Mouse (Mus musculus) megakaryocyte, embryonic 14.5 days (primary cell): ENCODE data around the gene Fam227b. TPM values are rescaled to one million over a fixed set of nuclear protein-coding genes. Genes with fewer than 3 reads are reported as not detected.

ENCODE experiments used
- H3K27me3 ChIP-seq: replicated peaks from 2 replicates; pipeline ENCODE3; 2012; ENCODE audit warnings: inconsistent platforms
- H3K36me3 ChIP-seq: replicated peaks from 2 replicates; pipeline ENCODE3; 2012; ENCODE audit warnings: low read length, inconsistent platforms, mixed read lengths
- H3K4me1 ChIP-seq: 2 replicates; pipeline ENCODE4 v1.6.1; 2012; ENCODE audit warnings: inconsistent platforms
- H3K4me3 ChIP-seq: replicated peaks from 2 replicates; pipeline ENCODE3; 2012; ENCODE audit warnings: moderate library complexity, mild to moderate bottlenecking, inconsistent platforms
- H3K9me3 ChIP-seq: 2 replicates; pipeline ENCODE4 v1.6.1; 2012; ENCODE audit warnings: inconsistent platforms
- FLI1 ChIP-seq: IDR thresholded peaks from 2 replicates; pipeline ENCODE4 v1.6.1; 2012; ENCODE audit warnings: low read length, inconsistent platforms, mixed read lengths
- GATA1 ChIP-seq: IDR thresholded peaks from 3 replicates; pipeline ENCODE4 v1.6.1; 2012; ENCODE audit warnings: mixed read lengths, low read length, inconsistent platforms, borderline replicate concordance
- polyA plus RNA-seq: library from polyadenylated mRNA; stranded (reverse); fragments of >175 nt; gene quantifications from 2 replicates; pipeline ENCODE4 v1.2.3, GENCODE M21; 2012; ENCODE audit warnings: low replicate concordance; ENCODE audit not compliant: insufficient read depth

Fam227b gene
- not detected in 2 replicates for polyA plus RNA-seq

GRCm38 (mm10) chr2:126151855-126152571 is at the start of gene Fam227b, which contains the start of gene Dtwd1:
Fam227b (minus strand) TSS chr2:126152004.
Dtwd1 (plus strand) TSS chr2:126152141.
- Histone ChIP-seq H3K4me1 (peaks cover 11% of the 10 kb centered on the region), H3K4me3 (peak within 1 kb of the TSS; percentile 97), H3K27me3 (no peaks in the 10 kb centered on the region), H3K36me3 (peaks cover 27% of the 10 kb centered on the region), H3K9me3 (no peaks in the 10 kb centered on the region; the same call in 1 of the 2 replicates)
- no peak for TF ChIP-seq FLI1

- peaks cover 6% of the 10 kb centered on the region for H3K9me3 ChIP-seq
- no peaks in the 10 kb centered on the region for H3K4me1 ChIP-seq
- H3K36me3 ChIP-seq, result no peaks in the 10 kb centered on the region
- TF ChIP-seq GATA1 (no peak), FLI1 (no peak)
- no peak overlapping the region for H3K4me3 ChIP-seq
- peaks cover 3% of the 10 kb centered on the region for H3K27me3 ChIP-seq
These were observed 47.2 kb upstream of the Fam227b start for GRCm38 (mm10) chr2:126198971-126199370.

- peaks cover 3% of the 10 kb centered on the region for H3K27me3 ChIP-seq
- no peak for TF ChIP-seq FLI1
- TF ChIP-seq GATA1, result no peak
- no peaks in the 10 kb centered on the region for H3K4me1 ChIP-seq
- peaks cover 6% of the 10 kb centered on the region for H3K9me3 ChIP-seq
- no peak overlapping the region for H3K4me3 ChIP-seq
- H3K36me3 ChIP-seq, result no peaks in the 10 kb centered on the region
These were observed 44.0 kb upstream of the Fam227b start for GRCm38 (mm10) chr2:126195631-126196356.

- H3K27me3 ChIP-seq, result no peaks in the 10 kb centered on the region
These were observed 40.3 kb upstream of the Fam227b start for GRCm38 (mm10) chr2:126192129-126192528.

GRCm38 (mm10) chr2:126191306-126191705 is 39.5 kb upstream of the Fam227b start:
- no peak for TF ChIP-seq GATA1
- no peak for TF ChIP-seq FLI1
- Histone ChIP-seq H3K4me3 (no peak overlapping the region), H3K36me3 (no peaks in the 10 kb centered on the region), H3K4me1 (no peaks in the 10 kb centered on the region), H3K9me3 (no peaks in the 10 kb centered on the region), H3K27me3 (no peaks in the 10 kb centered on the region)

More at GRCm38 (mm10) chr2:126192129-126192528, 40.3 kb upstream of the Fam227b start:
- H3K36me3 ChIP-seq, result no peaks in the 10 kb centered on the region
- H3K4me3 ChIP-seq, result no peak overlapping the region
- no peaks in the 10 kb centered on the region for H3K9me3 ChIP-seq
- no peaks in the 10 kb centered on the region for H3K4me1 ChIP-seq
- no peak for TF ChIP-seq FLI1
- no peak for TF ChIP-seq GATA1

GRCm38 (mm10) chr2:126171427-126171826 is 19.6 kb upstream of the Fam227b start:
- Histone ChIP-seq H3K9me3 (0 out of 2 replicates have a peak, but pooled peaks cover 2% of the 10 kb centered on the region), H3K4me3 (no peak overlapping the region), H3K36me3 (peaks cover 6% of the 10 kb centered on the region), H3K4me1 (no peaks in the 10 kb centered on the region), H3K27me3 (peaks cover 8% of the 10 kb centered on the region)
- TF ChIP-seq FLI1, result no peak
- no peak for TF ChIP-seq GATA1

- H3K36me3 ChIP-seq, result peaks cover 46% of the 10 kb centered on the region
- peaks cover 7% of the 10 kb centered on the region; the same call in 1 of the 2 replicates for H3K4me1 ChIP-seq
- H3K4me3 ChIP-seq, result no peak overlapping the region
These were observed 15.2 kb upstream of the Fam227b start for GRCm38 (mm10) chr2:126166848-126167617.

GRCm38 (mm10) chr2:126166335-126166734 is 14.5 kb upstream of the Fam227b start:
- TF ChIP-seq GATA1 (no peak), FLI1 (no peak)
- no peaks in the 10 kb centered on the region for H3K27me3 ChIP-seq
- H3K4me3 ChIP-seq, result no peak overlapping the region
- H3K9me3 ChIP-seq, result 0 out of 2 replicates have a peak, but pooled peaks cover 2% of the 10 kb centered on the region
- peaks cover 53% of the 10 kb centered on the region for H3K36me3 ChIP-seq
- peaks cover 11% of the 10 kb centered on the region; the same call in 1 of the 2 replicates for H3K4me1 ChIP-seq

More at GRCm38 (mm10) chr2:126166848-126167617, 15.2 kb upstream of the Fam227b start:
- 0 out of 2 replicates have a peak, but pooled peaks cover 2% of the 10 kb centered on the region for H3K9me3 ChIP-seq
- H3K27me3 ChIP-seq, result no peaks in the 10 kb centered on the region
- TF ChIP-seq FLI1 (no peak), GATA1 (no peak)

- Histone ChIP-seq H3K36me3 (peaks cover 62% of the 10 kb centered on the region), H3K4me3 (no peak overlapping the region)
These were observed 13.6 kb upstream of the Fam227b start for GRCm38 (mm10) chr2:126165277-126166018.

More at GRCm38 (mm10) chr2:126165277-126166018, 13.6 kb upstream of the Fam227b start:
- no peaks in the 10 kb centered on the region for H3K27me3 ChIP-seq
- TF ChIP-seq GATA1 (no peak), FLI1 (no peak)
- peaks cover 11% of the 10 kb centered on the region; the same call in 1 of the 2 replicates for H3K4me1 ChIP-seq
- H3K9me3 ChIP-seq, result peaks cover 2% of the 10 kb centered on the region; the same call in 1 of the 2 replicates
